Mouse (Mus musculus) cerebellum, adult 11 months (tissue): Measurements from ENCODE around the gene Arhgap8.

ENCODE experiments used
- DNase-seq: peaks from one replicate; pipeline ENCODE4 v3.0.0; 2022

Gene Arhgap8

GRCm38 (mm10) chr15:84811126-84811525, 91.3 kb downstream of the Arhgap8 start:
- no peak for DNase-seq

- DNase-seq, result no peak
Observed at GRCm38 (mm10) chr15:84812831-84813357, 93.0 kb downstream of the Arhgap8 start.

GRCm38 (mm10) chr15:84815171-84815570, 95.3 kb downstream of the Arhgap8 start:
- no peak for DNase-seq

- DNase-seq, result no peak
Observed at GRCm38 (mm10) chr15:84817589-84817988, 97.7 kb downstream of the Arhgap8 start.

- no peak for DNase-seq
Observed at GRCm38 (mm10) chr15:84818284-84818683, 98.4 kb downstream of the Arhgap8 start.

- DNase-seq, result no peak
Observed at GRCm38 (mm10) chr15:84820811-84821210, 101.0 kb downstream of the Arhgap8 start.
